Mouse (Mus musculus) C2C12 (cell line): ENCODE measurements around the gene Kalrn.

Experiments
- CTCF ChIP-seq: IDR thresholded peaks from one replicate; pipeline ENCODE4 v1.5.1; 2011; ENCODE audit not compliant: control insufficient read depth, insufficient read depth, insufficient read length
- MAX ChIP-seq: IDR thresholded peaks from one replicate; pipeline ENCODE4 v1.6.1; 2011; ENCODE audit warnings: mild to moderate bottlenecking, control low read depth
- MYOD1 ChIP-seq: IDR thresholded peaks from one replicate; pipeline ENCODE4 v1.6.1; 2011; ENCODE audit warnings: low read depth; ENCODE audit not compliant: control insufficient read depth, insufficient read length

DNA sequence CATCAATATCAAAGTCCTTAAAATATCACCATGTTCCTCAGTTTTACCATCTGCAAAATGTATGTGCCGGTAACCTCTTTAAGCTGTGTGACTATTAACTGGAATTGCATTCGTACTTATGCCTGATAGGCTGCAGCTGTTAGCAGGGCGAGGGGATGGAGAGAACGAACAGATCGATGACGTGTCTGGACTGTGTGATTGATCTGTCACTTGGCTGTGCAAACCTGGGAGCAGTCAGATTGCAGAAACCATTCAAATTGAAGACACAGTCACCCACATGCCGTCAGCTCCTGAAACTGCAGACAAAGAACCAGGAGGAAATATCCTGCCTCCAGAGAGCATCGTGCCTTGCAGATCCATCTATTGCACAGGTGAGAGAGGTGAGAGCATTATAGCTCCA is 166.3 kb downstream of the Kalrn start:
- no peak for TF ChIP-seq MAX
- TF ChIP-seq CTCF = no peak
- no peak for TF ChIP-seq MYOD1
